Mouse (Mus musculus) myocyte (in vitro differentiated cells): Measurements from ENCODE around the gene Mtmr2. TPM values are rescaled to one million over a fixed set of nuclear protein-coding genes. Genes with fewer than 3 reads are reported as not detected.

ENCODE experiments used
- H3K27me3 ChIP-seq: one replicate; pipeline ENCODE4 v1.6.1; 2011; ENCODE audit not compliant: control insufficient read depth, insufficient read depth, insufficient read length
- H3K36me3 ChIP-seq: one replicate; pipeline ENCODE4 v1.6.1; 2011; ENCODE audit not compliant: control insufficient read depth, insufficient read depth
- H3K4me2 ChIP-seq: one replicate; pipeline ENCODE4 v1.6.1; 2011; ENCODE audit warnings: low read depth, control low read depth
- H3K4me3 ChIP-seq: one replicate; pipeline ENCODE4 v1.5.1; 2011; ENCODE audit warnings: mild to moderate bottlenecking, control low read depth, moderate library complexity
- H3K79me2 ChIP-seq: one replicate; pipeline ENCODE4 v1.6.1; 2011; ENCODE audit not compliant: control insufficient read depth, insufficient read depth
- H3ac ChIP-seq: one replicate; pipeline ENCODE4 v1.6.1; 2011; ENCODE audit not compliant: control insufficient read depth, insufficient read length
- CEBPB ChIP-seq: IDR thresholded peaks from 2 replicates; pipeline ENCODE4 v1.6.1; 2011; ENCODE audit warnings: mild to moderate bottlenecking, moderate library complexity; ENCODE audit not compliant: poor library complexity, insufficient read depth, severe bottlenecking
- E2F4 ChIP-seq: IDR thresholded peaks from one replicate; pipeline ENCODE4 v1.6.1; 2011; ENCODE audit warnings: mild to moderate bottlenecking, control low read depth, moderate library complexity; ENCODE audit not compliant: insufficient read depth
- MAX ChIP-seq: IDR thresholded peaks from one replicate; pipeline ENCODE4 v1.6.1; 2011; ENCODE audit warnings: low read depth, mild to moderate bottlenecking, control low read depth
- MYOD1 ChIP-seq, 3 experiments: IDR thresholded peaks; one replicate each; pipeline ENCODE4 v1.6.1; 2011; ENCODE audit warnings: control low read depth in 2 of 3, low read depth in 2 of 3, mild to moderate bottlenecking in 2 of 3, moderate library complexity in 1 of 3; ENCODE audit not compliant: insufficient read length in 2 of 3, control insufficient read depth in 1 of 3
- MYOG ChIP-seq, 3 experiments: IDR thresholded peaks; one replicate each; pipeline ENCODE4 v1.6.1; 2011; ENCODE audit warnings: control low read depth in 2 of 3, low read depth in 2 of 3, mild to moderate bottlenecking in 2 of 3; ENCODE audit not compliant: insufficient read length in 2 of 3, control insufficient read depth in 1 of 3, insufficient read depth in 1 of 3
- POLR2A ChIP-seq: IDR thresholded peaks from one replicate; pipeline ENCODE4 v1.6.1; 2011; ENCODE audit warnings: low read depth, mild to moderate bottlenecking, control low read depth, moderate library complexity; ENCODE audit not compliant: insufficient read length
- POLR2AphosphoS2 ChIP-seq: IDR thresholded peaks from one replicate; pipeline ENCODE4 v1.6.1; 2011; ENCODE audit warnings: low read depth, control low read depth; ENCODE audit not compliant: insufficient read length
- REST ChIP-seq: IDR thresholded peaks from one replicate; pipeline ENCODE4 v1.6.1; 2011; ENCODE audit warnings: mild to moderate bottlenecking, control low read depth, moderate library complexity; ENCODE audit not compliant: insufficient read depth, insufficient read length
- SRF ChIP-seq: IDR thresholded peaks from one replicate; pipeline ENCODE4 v1.6.1; 2011; ENCODE audit warnings: low read depth; ENCODE audit not compliant: control insufficient read depth, insufficient read length
- TCF12 ChIP-seq: IDR thresholded peaks from one replicate; pipeline ENCODE4 v1.6.1; 2011; ENCODE audit warnings: mild to moderate bottlenecking, control low read depth; ENCODE audit not compliant: poor library complexity, insufficient read depth, severe bottlenecking
- TCF3 ChIP-seq: IDR thresholded peaks from one replicate; pipeline ENCODE4 v1.6.1; 2011; ENCODE audit warnings: low read depth, control low read depth; ENCODE audit not compliant: insufficient read length
- USF1 ChIP-seq: IDR thresholded peaks from one replicate; pipeline ENCODE4 v1.6.1; 2011; ENCODE audit warnings: low read depth, mild to moderate bottlenecking, control low read depth, moderate library complexity
- polyA plus RNA-seq: library from polyadenylated mRNA; unstranded; fragments of >200 nt; fragmentation: generic; extraction: Trizol; gene quantifications from one replicate; pipeline ENCODE4 v1.2.1, GENCODE M21; 2012; ENCODE audit warnings: missing spikeins

The Mtmr2 gene
- 20.9 TPM for polyA plus RNA-seq

DNA sequence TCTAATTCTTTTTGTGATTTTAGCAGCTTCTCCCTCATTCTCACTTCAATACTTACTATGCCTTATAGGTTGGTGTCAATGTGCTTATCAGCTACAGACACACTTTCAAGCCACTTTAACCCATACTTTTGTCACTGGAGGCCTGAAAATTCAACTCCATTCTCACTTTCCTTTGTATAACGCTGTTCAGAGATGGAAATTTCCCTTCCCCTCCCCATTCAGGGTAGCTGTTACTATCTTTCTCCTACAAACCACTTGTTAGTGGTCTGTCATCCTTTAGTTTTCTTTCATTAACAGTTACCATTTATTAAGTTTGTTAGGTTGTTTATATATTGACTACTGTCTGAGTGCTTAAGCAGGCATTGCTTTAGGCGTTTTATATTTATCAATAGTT lies at the start of gene Mtmr2:
Gene Mtmr2, plus strand, starts transcription at position 7 of the 394 bp plus-strand sequence.
- Histone ChIP-seq H3K4me3 (peak within 1 kb of the TSS; percentile 86), H3K36me3 (no peaks in the 10 kb centered on the region), H3ac (peak within 1 kb of the TSS; percentile 93), H3K27me3 (no peaks in the 10 kb centered on the region), H3K4me2 (peak within 1 kb of the TSS; percentile 86), H3K79me2 (peaks cover 43% of the 10 kb centered on the region)
- TF ChIP-seq SRF, result no peak
- TF ChIP-seq TCF12, result no peak
- no peak for TF ChIP-seq MAX
- TF ChIP-seq MYOD1 (IDR thresholded peaks at IDR 0.05; ENCODE audit: control insufficient read depth in 1 of 3, insufficient read length in 2 of 3, low read depth in 2 of 3), result no peak
- no peak for TF ChIP-seq TCF3
- no peak for TF ChIP-seq REST
- no peak for TF ChIP-seq E2F4
- no peak for TF ChIP-seq CEBPB
- no peak for TF ChIP-seq POLR2AphosphoS2
- TF ChIP-seq MYOG (IDR thresholded peaks at IDR 0.05; ENCODE audit: control insufficient read depth in 1 of 3, insufficient read depth in 1 of 3, insufficient read length in 2 of 3, low read depth in 2 of 3), result no peak

DNA sequence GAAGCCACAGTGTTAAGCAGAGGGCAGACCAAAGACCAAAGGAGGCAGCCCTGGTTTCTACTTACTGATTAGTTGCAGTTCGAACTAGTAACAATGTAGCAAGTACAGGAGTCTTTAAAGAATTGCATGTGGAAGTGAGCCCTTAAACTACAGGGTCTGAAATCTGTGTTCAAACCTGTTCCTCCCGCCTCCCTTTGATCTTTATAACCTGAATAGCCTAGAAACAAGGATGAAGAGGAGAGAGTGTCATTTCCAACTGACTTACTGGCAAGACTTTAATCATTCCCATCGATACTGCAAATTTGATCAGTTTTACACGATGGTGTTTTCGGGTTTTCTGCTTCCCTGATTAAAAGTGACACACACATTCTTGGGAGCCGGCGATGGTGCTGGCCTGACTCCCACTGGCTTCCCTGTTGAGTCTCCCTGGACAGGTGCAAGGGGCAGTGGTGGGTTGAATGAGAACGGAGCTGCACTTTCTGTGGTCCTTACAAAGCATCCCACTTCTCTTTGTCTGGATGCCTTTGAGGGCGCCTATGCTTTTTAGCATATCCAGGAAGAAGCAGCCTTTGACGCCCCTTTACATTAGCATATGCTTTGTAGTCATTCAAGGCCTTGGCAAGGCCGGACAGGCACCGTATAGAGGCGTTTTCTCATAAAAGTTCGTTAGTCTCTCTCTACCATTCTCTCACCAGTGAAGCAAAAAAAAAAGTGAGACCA lies 49.0 kb upstream of the Mtmr2 start:
- Histone ChIP-seq H3K4me2 (no peak overlapping the region), H3K4me3 (no peak overlapping the region)
- no peak for TF ChIP-seq POLR2AphosphoS2
- no peak for TF ChIP-seq MYOD1 (IDR thresholded peaks at IDR 0.05; ENCODE audit: control insufficient read depth in 1 of 3, insufficient read length in 2 of 3, low read depth in 2 of 3)
- TF ChIP-seq POLR2A, result no peak
- no peak for TF ChIP-seq SRF
- TF ChIP-seq USF1, result no peak
- no peak for TF ChIP-seq REST
- no peak for TF ChIP-seq MYOG (IDR thresholded peaks at IDR 0.05; ENCODE audit: control insufficient read depth in 1 of 3, insufficient read depth in 1 of 3, insufficient read length in 2 of 3, low read depth in 2 of 3)
- no peak for TF ChIP-seq MAX
- TF ChIP-seq TCF3, result no peak
- TF ChIP-seq E2F4, result no peak
- no peak for TF ChIP-seq TCF12
- TF ChIP-seq CEBPB, result no peak

DNA sequence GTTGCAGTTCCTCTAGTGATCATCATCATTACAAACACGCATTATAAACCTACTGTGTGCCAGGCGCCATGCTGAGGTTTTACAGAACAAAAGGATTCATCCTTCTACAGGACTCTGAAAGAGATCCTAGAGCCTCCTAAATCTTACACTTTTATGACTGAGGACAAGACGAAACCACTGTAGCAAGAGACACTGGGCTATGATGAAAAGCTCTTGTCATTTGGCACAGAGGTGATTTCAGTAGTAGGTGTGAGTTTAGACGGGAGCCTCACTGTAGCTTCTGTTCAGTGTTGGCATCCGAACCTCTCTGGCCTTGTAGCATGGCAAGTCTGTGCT lies 48.5 kb upstream of the Mtmr2 start:
- no peaks in the 10 kb centered on the region for H3K79me2 ChIP-seq
- no peak overlapping the region for H3K4me3 ChIP-seq
- H3K36me3 ChIP-seq, result no peaks in the 10 kb centered on the region
- H3K4me2 ChIP-seq, result no peak overlapping the region
- H3ac ChIP-seq, result no peak overlapping the region
- no peak for TF ChIP-seq SRF
- TF ChIP-seq CEBPB, result no peak
- no peak for TF ChIP-seq MYOD1 (IDR thresholded peaks at IDR 0.05; ENCODE audit: control insufficient read depth in 1 of 3, insufficient read length in 2 of 3, low read depth in 2 of 3)
- no peak for TF ChIP-seq E2F4
- no peak for TF ChIP-seq USF1
- no peak for TF ChIP-seq POLR2AphosphoS2
- TF ChIP-seq TCF12, result no peak
- no peak for TF ChIP-seq MYOG (IDR thresholded peaks at IDR 0.05; ENCODE audit: control insufficient read depth in 1 of 3, insufficient read depth in 1 of 3, insufficient read length in 2 of 3, low read depth in 2 of 3)
- no peak for TF ChIP-seq MAX
- TF ChIP-seq TCF3, result no peak
- TF ChIP-seq POLR2A, result no peak
- no peak for TF ChIP-seq REST
- no peaks in the 10 kb centered on the region for H3K27me3 ChIP-seq

More for the DNA sequence above, 49.0 kb upstream of the Mtmr2 start:
- no peaks in the 10 kb centered on the region for H3K27me3 ChIP-seq
- no peak overlapping the region for H3ac ChIP-seq
- H3K36me3 ChIP-seq, result no peaks in the 10 kb centered on the region
- no peaks in the 10 kb centered on the region for H3K79me2 ChIP-seq

DNA sequence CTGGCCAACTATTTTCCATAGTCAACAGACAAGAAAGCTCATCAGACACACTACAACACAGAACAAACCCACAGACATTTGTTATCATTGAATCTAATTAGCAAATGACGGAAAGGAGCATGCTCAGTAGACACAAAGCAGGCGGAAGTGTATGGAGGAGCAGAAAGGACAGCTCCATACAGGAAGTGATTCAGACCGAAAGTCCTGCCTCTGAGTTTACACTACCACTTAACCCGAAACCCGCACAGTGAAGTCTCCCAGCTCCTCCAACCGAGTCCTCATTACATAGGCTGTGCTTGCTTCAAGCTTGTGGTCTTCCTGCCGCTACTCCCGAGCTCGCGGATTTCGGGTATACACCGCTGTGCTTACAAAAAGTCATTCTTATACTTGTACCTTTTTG lies 46.4 kb upstream of the Mtmr2 start:
- H3K36me3 ChIP-seq, result no peaks in the 10 kb centered on the region
- H3K4me3 ChIP-seq, result no peak overlapping the region
- no peak for TF ChIP-seq MYOG (IDR thresholded peaks at IDR 0.05; ENCODE audit: control insufficient read depth in 1 of 3, insufficient read depth in 1 of 3, insufficient read length in 2 of 3, low read depth in 2 of 3)
- TF ChIP-seq SRF, result no peak
- no peak for TF ChIP-seq POLR2AphosphoS2
- no peak for TF ChIP-seq MAX
- TF ChIP-seq TCF3, result no peak
- H3ac ChIP-seq, result no peak overlapping the region
- no peak overlapping the region for H3K4me2 ChIP-seq
- no peaks in the 10 kb centered on the region for H3K27me3 ChIP-seq
- no peaks in the 10 kb centered on the region for H3K79me2 ChIP-seq

DNA sequence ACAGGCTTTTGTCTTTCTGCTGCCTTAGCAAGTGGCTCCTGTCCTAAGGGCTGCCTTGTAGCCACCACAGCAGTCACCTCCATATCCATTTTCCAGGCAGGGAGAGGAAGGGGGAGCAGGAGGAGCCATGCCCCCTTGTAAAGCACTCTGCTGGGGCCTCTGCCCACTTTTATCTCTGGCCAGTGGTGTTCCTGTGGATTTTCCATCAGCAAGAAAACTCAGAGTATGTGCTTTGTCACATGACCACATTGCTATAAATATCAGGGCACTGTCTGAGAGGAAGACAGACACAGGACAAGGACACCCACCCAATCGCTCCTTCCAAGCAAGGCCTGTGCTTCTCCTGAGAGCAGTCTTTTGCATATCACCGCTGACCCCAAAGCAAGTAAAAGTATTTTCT lies 45.1 kb upstream of the Mtmr2 start:
- H3K27me3 ChIP-seq, result no peaks in the 10 kb centered on the region
- H3K4me3 ChIP-seq, result no peak overlapping the region
- no peak overlapping the region for H3K4me2 ChIP-seq
- no peaks in the 10 kb centered on the region for H3K36me3 ChIP-seq
- no peak overlapping the region for H3ac ChIP-seq
- no peaks in the 10 kb centered on the region for H3K79me2 ChIP-seq
- TF ChIP-seq TCF3 (no peak), MYOG (IDR thresholded peaks at IDR 0.05; ENCODE audit: control insufficient read depth in 1 of 3, insufficient read depth in 1 of 3, insufficient read length in 2 of 3, low read depth in 2 of 3) (no peak), POLR2AphosphoS2 (no peak), POLR2A (no peak), MAX (no peak), E2F4 (no peak), USF1 (peak; percentile 10)
